26 mouse cellular contexts compared by ENCODE assay signal in genomic region chr10:98878636-98879035, GRCm38 (mm10). TPM values are rescaled to one million over a fixed set of nuclear protein-coding genes. Genes with fewer than 3 reads are reported as not detected.
DNase-seq lines count a peak whose midpoint lies in the region; ATAC-seq and TF ChIP-seq lines count a peak whose summit lies in the region.
"Had no signal": no experiment of that assay in that cellular context is flagged by ENCODE, and none has a peak within 500 bp of the region (broad histone marks: within the 10 kb centered on the region; RNA-seq: fewer than 3 reads in every experiment).

No protein-coding gene starts in this region.

- DNase-seq in CD4-positive, CD25-positive, alpha-beta regulatory T cell, adult 2 months (ENCODE audit: low read depth, low spot score) = peak; percentile 30
- peak; percentile 10 to 22 for DNase-seq in B cell, adult 2 months
- peak; percentile 73 for DNase-seq in induced T-regulatory cell, adult 2 months (ENCODE audit: low read depth)
- no peak for DNase-seq in hindbrain, postnatal 0 days (ENCODE audit: low spot score)
- no peak for DNase-seq in frontal cortex, postnatal 10 days (ENCODE audit: low spot score in 2 of 2)
- DNase-seq: adrenal gland, adult 2 months; adrenal gland, postnatal 36 days; cerebellum, adult 9-10 months; cerebellum, postnatal 36 days; heart, postnatal 14 days; kidney, adult 8-10 months; layer of hippocampus, adult 9-11 months; lung, adult 18-20 months; lung, postnatal 4 days; midbrain, embryonic 14.5 days; thymus, postnatal 14 days had no signal

- no peaks in the 10 kb centered on the region for H3K9me3 ChIP-seq in hindbrain, postnatal 0 days (ENCODE audit: low read length)
- H3K9me3 ChIP-seq: embryonic facial prominence, embryonic 12.5 days; forebrain, embryonic 15.5 days; hindbrain, embryonic 10.5 days; hindbrain, embryonic 15.5 days; intestine, embryonic 15.5 days; limb, embryonic 12.5 days had no signal

- WGBS in macrophage (ENCODE audit: missing documents) = 60% methylated on average over 2 of the region's 2 CpGs
- 69% methylated on average over 2 of the region's 2 CpGs for WGBS in hindbrain, postnatal 0 days

- no peaks in the 10 kb centered on the region; the same call in 1 of the 2 replicates for H3K79me2 ChIP-seq in macrophage (ENCODE audit: inconsistent target)

- no peak overlapping the region for H3K4me2 ChIP-seq in hindbrain, postnatal 0 days (ENCODE audit: low read depth, low read length)
- H3K4me2 ChIP-seq: embryonic facial prominence, embryonic 12.5 days; forebrain, embryonic 15.5 days; hindbrain, embryonic 15.5 days; intestine, embryonic 15.5 days; limb, embryonic 12.5 days had no signal

- ATAC-seq in CD4-positive, CD25-positive, alpha-beta regulatory T cell, adult 4 months = no peak
- no peak for ATAC-seq in hindbrain, postnatal 0 days
- ATAC-seq: forebrain, embryonic 15.5 days; intestine, embryonic 15.5 days; lung, postnatal 0 days had no signal

- no peak for TF ChIP-seq CTCF in hindbrain, postnatal 0 days (IDR thresholded peaks at IDR 0.05; ENCODE audit: low read depth)

- peak overlapping the region; percentile 95 for H3K27ac ChIP-seq in macrophage
- no peak overlapping the region for H3K27ac ChIP-seq in hindbrain, postnatal 0 days
- H3K27ac ChIP-seq: embryonic facial prominence, embryonic 12.5 days; forebrain, embryonic 15.5 days; hindbrain, embryonic 10.5 days; hindbrain, embryonic 15.5 days; intestine, embryonic 15.5 days; kidney, postnatal 0 days; limb, embryonic 12.5 days had no signal

- H3K27me3 ChIP-seq in hindbrain, postnatal 0 days (ENCODE audit: insufficient read depth, low read length) = no peaks in the 10 kb centered on the region
- H3K27me3 ChIP-seq: embryonic facial prominence, embryonic 12.5 days; forebrain, embryonic 15.5 days; hindbrain, embryonic 15.5 days; intestine, embryonic 15.5 days; limb, embryonic 12.5 days had no signal

- H3K4me3 ChIP-seq in macrophage (ENCODE audit: inconsistent target) = no peak overlapping the region
- no peak overlapping the region for H3K4me3 ChIP-seq in hindbrain, postnatal 0 days (ENCODE audit: low read length)
- H3K4me3 ChIP-seq: embryonic facial prominence, embryonic 12.5 days; forebrain, embryonic 15.5 days; hindbrain, embryonic 10.5 days; hindbrain, embryonic 15.5 days; intestine, embryonic 15.5 days; limb, embryonic 12.5 days had no signal

- H3K36me3 ChIP-seq in macrophage (ENCODE audit: inconsistent target) = no peaks in the 10 kb centered on the region
- no peaks in the 10 kb centered on the region for H3K36me3 ChIP-seq in hindbrain, postnatal 0 days (ENCODE audit: insufficient read depth, low read length)
- H3K36me3 ChIP-seq: embryonic facial prominence, embryonic 12.5 days; forebrain, embryonic 15.5 days; hindbrain, embryonic 10.5 days; hindbrain, embryonic 15.5 days; intestine, embryonic 15.5 days; limb, embryonic 12.5 days had no signal

- no peak overlapping the region for H3K9ac ChIP-seq in hindbrain, postnatal 0 days (replicated peaks; ENCODE audit: low read length)
- H3K9ac ChIP-seq: embryonic facial prominence, embryonic 12.5 days; forebrain, embryonic 15.5 days; hindbrain, embryonic 15.5 days; intestine, embryonic 15.5 days; limb, embryonic 12.5 days had no signal

- H3K4me1 ChIP-seq in hindbrain, postnatal 0 days (ENCODE audit: insufficient read depth, low read length) = no peaks in the 10 kb centered on the region
- H3K4me1 ChIP-seq: embryonic facial prominence, embryonic 12.5 days; forebrain, embryonic 15.5 days; hindbrain, embryonic 10.5 days; hindbrain, embryonic 15.5 days; intestine, embryonic 15.5 days; limb, embryonic 12.5 days had no signal

RNA-seq across cellular contexts. Expression of gene Atp2b1, which starts 35.6 kb away (rescaled TPM):
- 100 to 1,000 TPM; 147 to 159 TPM for polyA plus RNA-seq in CD4-positive, CD25-positive, alpha-beta regulatory T cell, adult 4 months (2017; shearing (Covaris generic))
- 1,000 to 10,000 TPM in 3 of 26 experiments, 100 to 1,000 TPM in 23; 379 to 1,083 (median 632) TPM for total RNA-seq in macrophage (2018; cell fraction: chromatin; rRNA removed)
- 100 to 1,000 TPM in 22 of 26 experiments, 10 to 100 TPM in 4; 93.4 to 277 (median 163) TPM for total RNA-seq in macrophage (2018; cell fraction: cytosol; rRNA removed)
- 100 to 1,000 TPM; 320 to 861 (median 504) TPM for total RNA-seq in macrophage (2018; cell fraction: nucleus; rRNA removed)
- polyA plus RNA-seq in macrophage (2018) = 95.0 to 177 TPM (median 143 TPM) in 3 replicates
- total RNA-seq in hindbrain, postnatal 0 days (2014; rRNA removed) = 152 and 154 TPM in 2 replicates
- polyA plus RNA-seq in hindbrain, postnatal 0 days (2015; fragmentation: Nextera tagmentation; extraction: Ambion mirVana) = 336 and 338 TPM in 2 replicates

Comparison
In these comparisons a context has a peak if more than half of its experiments do, and no peak if none do; other contexts are left out.
1. DNase-seq: peak in CD4-positive, CD25-positive, alpha-beta regulatory T cell, adult 2 months (single experiment), B cell, adult 2 months (2 of 2) and induced T-regulatory cell, adult 2 months (single experiment); none in hindbrain, postnatal 0 days (single experiment) and frontal cortex, postnatal 10 days (0 of 2).